In genomic region chr3:65551065-65551464, GRCm38 (mm10) we compare ENCODE assay signal across 12 mouse cellular contexts.
"Had no signal": no experiment of that assay in that cellular context is flagged by ENCODE, and none has a peak within 500 bp of the region (broad histone marks: within the 10 kb centered on the region; RNA-seq: fewer than 3 reads in every experiment).

No protein-coding gene starts in this region.

- H3K9ac ChIP-seq: liver, embryonic 14.5 days; midbrain, embryonic 13.5 days had no signal

- H3K9me3 ChIP-seq: megakaryocyte, embryonic 14.5 days; midbrain, embryonic 10.5 days; midbrain, embryonic 13.5 days had no signal

- ATAC-seq: intestine, postnatal 0 days; midbrain, embryonic 13.5 days had no signal

- H3K4me1 ChIP-seq: megakaryocyte, embryonic 14.5 days had no signal

- H3K4me2 ChIP-seq: midbrain, embryonic 13.5 days had no signal

- H3K4me3 ChIP-seq: layer of hippocampus, adult 2 months; megakaryocyte, embryonic 14.5 days; midbrain, embryonic 10.5 days; midbrain, embryonic 13.5 days had no signal

- H3K27me3 ChIP-seq: megakaryocyte, embryonic 14.5 days had no signal

- DNase-seq: kidney, postnatal 25 days; layer of hippocampus, adult 9-11 months; lung, postnatal 14 days; thymus, adult 18-20 months; thymus, postnatal 36 days had no signal

- H3K27ac ChIP-seq: kidney, postnatal 0 days; layer of hippocampus, adult 2 months; liver, embryonic 14.5 days; midbrain, embryonic 10.5 days; midbrain, embryonic 13.5 days had no signal
